31 mouse cellular contexts compared by ENCODE assay signal in the genomic region with DNA sequence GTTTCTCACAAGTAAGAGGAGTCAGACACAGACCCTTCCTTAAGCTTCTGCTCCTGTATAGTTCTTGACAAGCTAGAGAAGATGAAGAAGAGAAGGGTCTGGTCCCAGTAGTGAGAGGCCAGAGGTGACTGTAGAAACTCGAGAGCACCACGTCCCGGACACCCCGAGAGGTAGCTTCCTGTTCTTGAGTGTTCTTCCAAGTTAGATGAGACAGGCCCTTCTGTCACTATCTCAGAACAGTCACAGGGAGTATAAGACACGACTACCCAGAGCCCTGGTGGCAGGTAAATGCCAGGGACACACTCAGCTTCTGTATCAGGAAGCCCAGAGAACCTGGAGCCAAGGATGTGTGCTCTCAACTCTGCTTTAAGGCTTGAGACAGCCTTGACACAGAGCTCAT.
"Had no signal": no experiment of that assay in that cellular context is flagged by ENCODE, and none has a peak within 500 bp of the region (broad histone marks: within the 10 kb centered on the region; RNA-seq: fewer than 3 reads in every experiment).

No protein-coding gene starts in this region.

- H3K9ac ChIP-seq: limb, embryonic 12.5 days; limb, embryonic 13.5 days; limb, embryonic 15.5 days; liver, embryonic 12.5 days; liver, embryonic 13.5 days; liver, embryonic 14.5 days; liver, embryonic 15.5 days; liver, postnatal 0 days; lung, embryonic 14.5 days; lung, embryonic 15.5 days; midbrain, embryonic 12.5 days; midbrain, embryonic 13.5 days; midbrain, embryonic 15.5 days; neural tube, embryonic 12.5 days; neural tube, embryonic 13.5 days had no signal

- H3K27ac ChIP-seq: limb, embryonic 10.5 days; limb, embryonic 12.5 days; limb, embryonic 13.5 days; limb, embryonic 15.5 days; liver, embryonic 12.5 days; liver, embryonic 13.5 days; liver, embryonic 14.5 days; liver, embryonic 15.5 days; lung, embryonic 15.5 days; macrophage; midbrain, embryonic 12.5 days; midbrain, embryonic 13.5 days; midbrain, embryonic 15.5 days; neural tube, embryonic 12.5 days; neural tube, embryonic 13.5 days had no signal

- H3K4me3 ChIP-seq: limb, embryonic 10.5 days; limb, embryonic 12.5 days; limb, embryonic 13.5 days; limb, embryonic 15.5 days; liver, embryonic 12.5 days; liver, embryonic 13.5 days; liver, embryonic 15.5 days; lung, embryonic 15.5 days; megakaryocyte, embryonic 14.5 days; midbrain, embryonic 12.5 days; midbrain, embryonic 13.5 days; midbrain, embryonic 15.5 days; myocyte; neural tube, embryonic 12.5 days; neural tube, embryonic 13.5 days had no signal

- H3K4me1 ChIP-seq: limb, embryonic 10.5 days; limb, embryonic 12.5 days; limb, embryonic 13.5 days; limb, embryonic 15.5 days; liver, embryonic 12.5 days; liver, embryonic 13.5 days; liver, embryonic 15.5 days; lung, embryonic 15.5 days; midbrain, embryonic 12.5 days; midbrain, embryonic 13.5 days; midbrain, embryonic 15.5 days; neural tube, embryonic 12.5 days; neural tube, embryonic 13.5 days had no signal

- H3K9me3 ChIP-seq: limb, embryonic 10.5 days; limb, embryonic 12.5 days; limb, embryonic 13.5 days; limb, embryonic 15.5 days; liver, embryonic 12.5 days; liver, embryonic 13.5 days; liver, embryonic 15.5 days; lung, embryonic 15.5 days; megakaryocyte, embryonic 14.5 days; midbrain, embryonic 12.5 days; midbrain, embryonic 13.5 days; midbrain, embryonic 15.5 days; neural tube, embryonic 12.5 days; neural tube, embryonic 13.5 days had no signal

- DNase-seq: left cerebral cortex, postnatal 4 days; liver; liver, embryonic 13.5 days; liver, postnatal 0 days; lung, adult 18-20 months; lung, adult 2 months; lung, embryonic 14.5 days; lung, postnatal 10 days; lung, postnatal 14 days; lung, postnatal 36 days; lung, postnatal 4 days; midbrain, embryonic 14.5 days had no signal

- H3K4me2 ChIP-seq: limb, embryonic 12.5 days; limb, embryonic 13.5 days; limb, embryonic 15.5 days; liver, embryonic 11.5 days; liver, embryonic 12.5 days; liver, embryonic 13.5 days; liver, embryonic 15.5 days; lung, embryonic 14.5 days; lung, embryonic 15.5 days; midbrain, embryonic 12.5 days; midbrain, embryonic 13.5 days; midbrain, embryonic 15.5 days; neural tube, embryonic 12.5 days; neural tube, embryonic 13.5 days had no signal

- H3K27me3 ChIP-seq: limb, embryonic 12.5 days; limb, embryonic 13.5 days; limb, embryonic 15.5 days; liver, embryonic 12.5 days; liver, embryonic 13.5 days; liver, embryonic 15.5 days; lung, embryonic 15.5 days; megakaryocyte, embryonic 14.5 days; midbrain, embryonic 12.5 days; midbrain, embryonic 13.5 days; midbrain, embryonic 15.5 days; neural tube, embryonic 12.5 days; neural tube, embryonic 13.5 days had no signal

- ATAC-seq: liver, embryonic 12.5 days; liver, postnatal 0 days; lung, postnatal 0 days; midbrain, embryonic 13.5 days; midbrain, embryonic 15.5 days; midbrain, embryonic 16.5 days had no signal
